Mouse (Mus musculus) mature B cell (primary cell): ENCODE measurements around the gene Kif23.

ENCODE experiments used
- in situ Hi-C: fragments of 300-500 bp; cut with MboI; formaldehyde crosslinking; loops from 2 replicates; pipeline ENCODE4 v1.14.3; 2019

The Kif23 gene

DNA sequence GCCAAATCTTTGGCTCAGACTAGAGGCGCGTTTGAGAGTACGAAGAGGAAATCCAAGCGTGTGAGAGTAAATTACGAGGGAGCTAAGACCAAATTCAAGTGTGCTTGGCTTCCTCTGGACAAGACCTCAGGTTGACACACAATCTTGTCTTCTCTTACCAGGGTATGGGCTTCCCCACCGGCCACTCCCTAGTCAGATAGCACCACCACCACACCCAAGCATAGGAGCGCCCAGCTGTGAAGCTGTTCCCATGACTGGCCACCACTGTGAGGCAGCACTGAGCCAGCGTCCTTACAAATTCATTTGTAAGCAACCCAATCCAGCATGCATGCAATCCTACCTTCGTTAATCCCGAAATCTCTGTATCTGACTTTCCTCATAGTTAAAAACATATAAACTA, 39.7 kb downstream of the Kif23 start:
- in situ Hi-C loops, result no loop called here

DNA sequence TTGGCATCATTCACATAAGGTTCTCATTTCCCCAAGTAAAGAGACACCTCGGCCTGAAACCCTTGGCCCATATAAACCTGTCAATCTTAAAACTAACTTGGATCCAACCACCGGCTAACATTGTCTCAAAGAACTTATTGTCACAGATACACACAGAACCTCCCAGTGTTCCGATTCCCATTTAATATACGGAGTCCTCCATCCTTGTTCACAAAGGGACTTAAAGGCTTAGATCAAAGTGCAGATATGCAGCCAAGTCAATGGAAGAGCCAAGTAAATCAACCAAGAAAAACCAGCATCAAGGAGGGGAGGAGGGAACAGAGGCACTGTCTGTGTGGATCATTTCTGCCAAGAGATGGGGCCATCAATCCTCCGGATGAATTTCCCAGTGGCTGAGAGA, 41.0 kb downstream of the Kif23 start:
- in situ Hi-C loops, result no loop called here

DNA sequence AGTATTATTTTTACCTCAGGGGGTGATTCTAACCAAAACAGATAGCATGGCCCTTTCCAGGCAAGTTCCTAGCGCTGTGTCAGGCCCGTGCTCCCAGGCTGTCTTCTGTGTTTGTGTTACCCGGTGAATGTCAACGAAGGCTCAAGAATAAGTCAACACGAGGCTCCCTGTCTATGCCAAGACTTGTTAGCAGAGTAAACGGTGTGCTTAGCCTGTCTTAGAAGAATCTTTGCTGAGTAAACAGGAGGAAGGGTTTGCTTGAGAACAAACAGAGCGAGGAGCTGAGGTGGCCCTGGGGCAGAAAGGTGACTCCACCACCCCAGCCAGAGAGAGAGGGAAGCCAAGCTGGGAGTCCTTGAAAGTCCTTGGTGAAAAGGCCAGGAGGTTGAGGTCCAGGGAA, 42.4 kb downstream of the Kif23 start:
- in situ Hi-C loops, result no loop called here

DNA sequence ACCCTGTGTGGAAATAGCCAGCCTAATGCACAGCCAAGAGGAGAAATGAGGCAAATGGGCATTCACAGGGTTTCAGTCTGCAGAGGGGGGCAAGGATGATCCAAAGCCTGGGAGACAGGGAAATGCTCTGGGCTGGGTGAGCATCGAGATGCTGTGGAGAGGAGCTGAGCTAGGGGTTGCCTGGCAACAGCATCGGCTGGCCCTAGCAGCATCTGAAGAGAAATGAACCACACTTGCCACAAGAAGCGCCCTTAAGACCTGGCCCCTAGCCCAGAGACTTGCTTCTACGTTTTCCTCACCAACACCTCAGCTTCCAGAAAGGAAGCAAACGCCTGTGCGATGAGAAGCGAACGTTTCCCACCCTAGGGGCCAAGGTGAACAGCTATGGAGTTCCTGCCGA, 44.1 kb downstream of the Kif23 start:
- in situ Hi-C loops, result no loop called here

DNA sequence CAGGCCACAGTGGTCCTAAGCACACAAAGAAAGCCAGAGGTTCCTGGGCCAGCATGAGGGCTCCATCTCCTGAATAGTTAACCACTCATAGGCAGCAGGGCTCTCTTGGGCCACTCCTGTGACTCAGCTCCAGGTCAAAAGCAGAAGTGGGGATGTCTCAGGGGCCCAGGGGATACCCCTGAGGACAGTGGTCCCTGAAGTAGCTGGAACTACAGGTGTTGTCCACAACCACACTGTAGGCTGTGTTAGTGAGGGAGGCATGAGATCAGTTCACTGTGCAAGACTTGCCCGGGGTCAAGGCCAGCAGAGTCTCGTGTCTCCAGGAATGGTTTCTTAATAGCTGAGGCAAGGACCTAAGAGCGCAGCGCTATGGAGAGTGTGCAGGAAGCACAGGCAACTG, 45.0 kb downstream of the Kif23 start:
- in situ Hi-C loops, result no loop called here

DNA sequence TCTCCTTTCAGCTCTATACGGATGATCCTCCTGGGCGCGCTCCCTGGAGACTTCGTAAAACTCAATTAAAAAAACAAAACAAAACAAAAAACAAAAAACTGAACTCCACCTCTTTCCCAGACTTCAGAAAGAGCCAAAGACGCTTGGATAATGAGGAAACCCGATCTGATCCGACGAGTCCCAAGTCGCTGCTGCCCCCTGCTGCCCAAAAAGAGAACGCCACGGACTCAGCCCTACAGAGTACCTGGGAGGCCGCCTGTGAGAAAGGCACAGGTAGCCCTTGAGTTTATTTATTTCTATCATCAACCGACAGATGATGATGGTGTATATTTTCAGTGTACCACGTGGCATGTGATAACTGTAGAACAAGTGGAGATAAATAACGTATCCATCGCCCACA, 46.8 kb downstream of the Kif23 start:
- in situ Hi-C loops, result no loop called here

DNA sequence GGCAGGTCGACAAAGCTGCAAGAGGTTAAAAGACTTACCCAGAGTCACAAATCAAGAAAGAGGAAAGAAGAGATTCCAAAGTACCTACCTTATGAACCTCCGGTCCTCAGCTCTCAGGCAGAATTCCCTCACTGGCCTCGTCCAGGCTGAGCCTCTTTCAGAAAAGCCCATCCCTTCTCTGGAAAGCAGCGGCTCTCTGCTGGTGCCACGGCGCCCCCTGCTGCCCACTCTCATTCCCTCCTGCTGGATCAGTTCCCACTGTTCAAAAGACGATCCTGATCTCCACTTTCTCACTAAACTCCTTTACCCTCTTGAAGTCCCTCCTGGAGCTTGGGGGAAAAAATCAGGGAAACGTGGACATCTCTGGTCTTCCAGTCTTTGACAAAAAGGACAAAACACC, 48.2 kb downstream of the Kif23 start:
- in situ Hi-C loops, result no loop called here

DNA sequence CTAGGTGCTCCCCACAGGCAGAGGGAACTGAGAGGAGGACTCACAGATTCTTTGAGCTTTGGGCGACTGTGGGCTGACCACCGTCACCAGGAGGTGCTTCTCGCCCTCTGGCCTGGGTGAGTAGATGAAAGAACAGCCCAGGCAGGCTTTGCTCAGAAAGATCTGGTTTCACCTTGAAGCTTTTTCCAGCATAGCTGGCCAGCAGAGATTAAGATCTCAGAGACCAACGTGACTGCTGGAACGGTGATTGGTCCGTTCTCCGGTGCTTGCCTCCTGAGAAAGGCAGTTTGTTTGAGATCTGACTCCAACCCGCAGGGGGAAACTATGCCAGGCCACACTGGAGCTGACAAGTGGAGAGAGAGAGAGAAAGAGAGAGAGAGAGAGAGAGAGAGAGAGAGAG, 51.6 kb downstream of the Kif23 start:
- in situ Hi-C loops, result no loop called here

DNA sequence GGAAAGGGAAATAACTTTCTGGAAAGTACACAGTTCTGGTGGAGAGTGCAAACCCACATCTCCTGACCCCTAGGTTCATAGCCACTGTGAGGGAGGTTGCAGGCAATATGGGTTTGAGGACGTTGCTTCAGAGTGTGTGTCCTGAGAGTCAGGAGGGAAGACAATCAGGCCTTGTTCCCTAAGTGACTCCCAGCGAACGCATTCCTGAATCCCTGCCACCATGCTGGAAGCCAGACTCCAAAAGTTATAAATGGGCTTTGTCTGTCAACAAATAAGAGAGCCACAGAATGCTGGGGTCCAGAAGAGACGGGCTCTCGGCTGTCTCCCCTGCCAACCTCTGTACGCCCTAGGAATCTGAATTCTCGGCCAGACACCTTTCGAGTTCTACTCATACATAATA, 56.7 kb downstream of the Kif23 start:
- in situ Hi-C loops, result no loop called here

DNA sequence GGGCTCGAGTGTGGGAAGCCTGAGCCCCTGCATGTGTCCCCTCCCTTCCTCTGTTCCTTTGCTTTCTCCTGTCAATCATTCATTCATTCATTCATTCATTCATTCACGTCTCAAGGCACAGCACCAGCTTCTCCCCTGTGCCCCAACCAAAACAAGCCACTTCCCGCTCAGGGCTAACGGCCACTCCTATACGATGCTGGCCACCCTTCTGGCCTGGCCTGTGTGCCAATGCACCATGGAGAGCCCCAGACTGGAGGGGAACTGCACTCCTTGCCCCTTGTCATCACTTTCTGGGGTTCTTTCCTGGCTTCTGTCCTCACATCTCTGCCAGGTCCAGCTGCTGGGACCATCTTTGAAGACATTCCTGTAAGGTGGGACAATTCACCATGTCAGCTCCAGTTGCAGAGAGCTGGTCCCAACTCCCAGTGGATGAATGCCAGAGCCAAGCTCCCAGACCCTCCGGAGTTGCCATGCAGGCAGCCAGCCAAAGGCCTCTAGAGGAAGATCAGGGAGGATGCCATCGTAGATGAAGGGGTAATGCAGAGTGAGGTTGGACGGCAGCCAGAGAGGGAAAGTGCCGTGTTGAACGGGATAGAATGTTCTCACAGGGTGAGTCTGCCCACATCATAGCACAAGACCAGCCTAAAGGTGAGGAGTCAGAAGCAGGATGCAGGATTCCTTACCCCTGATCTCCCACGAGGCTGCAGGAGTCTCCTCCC, 58.8 kb downstream of the Kif23 start:
- in situ Hi-C loops, result no loop called here

DNA sequence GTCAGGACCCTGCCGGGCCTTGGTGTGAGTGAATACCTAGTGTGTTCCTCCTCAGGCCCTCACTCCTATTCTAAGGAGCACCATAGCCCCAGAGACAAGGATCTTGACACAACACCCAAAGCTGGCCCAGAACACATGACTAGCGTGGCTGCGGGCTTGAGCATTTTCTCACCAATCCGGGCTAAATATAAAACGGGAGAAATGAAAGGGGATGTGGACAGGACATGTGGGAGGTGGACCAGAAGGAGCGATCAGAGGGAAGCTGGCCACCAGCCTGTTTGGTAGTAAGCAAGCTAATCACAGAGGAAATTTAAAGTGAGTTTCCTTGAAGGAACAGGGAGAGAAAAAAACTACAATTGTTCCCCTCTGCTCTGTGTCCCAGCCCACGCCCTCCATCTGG, 60.6 kb downstream of the Kif23 start:
- in situ Hi-C loops, result no loop called here

DNA sequence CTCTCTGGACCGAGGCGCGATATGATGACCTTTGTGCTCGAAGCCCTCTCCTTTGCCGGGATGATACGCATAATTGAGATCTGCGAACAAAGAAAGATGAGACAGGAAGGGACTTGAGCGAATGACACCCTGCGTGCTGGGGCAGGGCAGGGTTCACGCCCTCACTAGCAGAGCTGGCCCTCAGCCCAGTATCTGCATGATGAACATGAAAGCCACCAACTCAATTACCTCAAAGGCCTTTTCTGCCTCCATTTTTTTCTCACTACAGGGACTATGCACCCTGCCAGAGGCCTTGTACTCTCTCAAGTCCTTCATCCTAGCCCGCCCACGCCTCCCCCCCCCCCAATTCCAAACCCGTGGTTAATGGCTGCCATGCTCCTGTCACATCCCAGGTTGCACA, 61.6 kb downstream of the Kif23 start:
- in situ Hi-C loops, result no loop called here

DNA sequence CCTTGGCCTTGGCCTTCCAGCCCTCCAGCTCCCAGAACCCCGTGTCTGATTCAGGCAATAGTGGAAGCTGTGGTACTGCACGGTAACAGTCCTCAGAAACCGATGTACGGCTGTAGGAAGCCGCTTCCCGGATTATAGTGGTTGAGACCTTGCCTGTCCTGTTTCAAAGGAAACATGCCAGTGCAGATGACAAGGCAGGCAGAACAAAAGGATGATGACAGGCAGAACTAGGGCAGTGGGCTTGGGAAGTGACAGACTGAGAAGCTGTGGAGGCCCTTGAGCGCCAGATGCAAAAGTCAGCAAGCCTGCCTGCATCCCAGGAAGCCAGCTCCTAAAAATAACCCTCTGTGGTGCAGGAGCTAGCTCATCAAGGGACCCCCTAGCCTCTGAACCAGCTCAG, 62.2 kb downstream of the Kif23 start:
- in situ Hi-C loops, result no loop called here

DNA sequence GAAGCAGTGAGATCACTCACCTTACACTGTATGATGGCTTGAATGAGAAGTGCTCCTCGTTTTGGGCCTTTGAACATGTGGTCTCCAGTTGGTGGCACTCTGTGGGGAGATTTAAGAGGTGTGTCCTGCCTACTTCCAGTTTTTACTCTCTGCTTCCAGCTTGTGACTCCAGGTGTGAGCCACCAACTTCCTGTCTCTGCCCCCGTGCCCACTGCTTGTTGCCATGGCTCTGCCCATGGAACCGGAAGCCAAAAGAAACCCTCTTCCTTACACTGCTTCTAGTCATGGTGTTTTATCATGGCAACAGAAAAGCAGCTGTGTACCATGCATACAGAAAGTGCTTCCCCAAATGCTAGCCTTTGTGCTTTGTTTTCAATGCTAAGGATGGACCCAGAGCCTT, 64.4 kb downstream of the Kif23 start:
- in situ Hi-C loops, result no loop called here

DNA sequence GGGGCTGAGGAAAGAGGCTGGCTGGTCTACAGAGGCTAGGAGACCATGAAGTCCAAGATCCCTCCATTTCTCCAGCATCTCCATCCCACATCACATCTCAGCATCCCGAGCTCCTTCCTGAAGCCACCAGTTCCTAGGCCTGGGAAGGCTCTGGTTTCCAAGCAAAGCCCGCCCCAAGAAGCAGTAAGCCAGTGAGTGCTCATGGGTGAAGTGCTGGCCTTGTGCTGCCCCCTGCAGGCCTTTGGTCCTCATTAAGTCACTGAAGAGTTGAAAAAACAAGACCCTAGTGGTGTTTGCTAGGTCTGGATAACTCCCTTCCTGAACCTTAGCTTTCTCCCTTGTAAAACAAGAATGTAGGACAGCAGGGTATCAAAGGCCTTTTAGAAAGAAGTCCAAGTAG, 67.7 kb downstream of the Kif23 start:
- in situ Hi-C loops, result no loop called here

DNA sequence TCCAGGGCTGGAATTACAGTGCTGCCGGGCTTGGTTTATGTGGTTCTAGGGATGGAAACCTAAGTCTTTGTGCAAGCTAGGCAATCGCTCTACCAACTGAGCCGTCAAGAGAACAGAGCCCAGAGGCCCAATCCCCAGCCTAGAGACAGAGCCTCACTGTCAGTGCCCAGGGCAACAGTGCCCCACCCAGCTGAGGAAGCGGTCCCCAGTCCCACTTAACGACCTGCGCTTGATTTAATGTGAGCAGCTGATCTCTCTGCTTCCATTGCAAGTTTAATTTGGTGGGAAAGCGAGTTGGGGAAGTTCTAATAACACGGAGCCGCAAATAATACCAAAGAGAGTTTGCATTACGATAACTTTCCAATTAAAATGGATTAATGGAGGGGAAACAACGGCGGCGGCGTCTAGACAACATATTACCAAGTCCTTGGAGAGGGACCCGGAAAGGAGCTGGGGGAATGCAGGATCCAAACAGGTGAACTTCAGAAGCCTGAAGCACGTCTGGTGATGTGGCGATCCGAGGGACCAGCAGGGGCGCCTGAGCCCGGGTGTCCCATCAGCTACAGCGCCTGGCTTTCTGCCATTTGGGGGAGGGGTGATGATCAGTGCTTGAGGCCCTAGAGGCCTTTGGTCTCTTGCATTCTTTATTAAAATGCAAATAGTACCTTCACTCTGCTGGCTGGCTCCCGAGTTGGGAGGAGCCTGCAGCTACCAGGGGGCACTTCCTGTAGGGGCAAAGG, 69.0 kb downstream of the Kif23 start:
- in situ Hi-C loops, result no loop called here

DNA sequence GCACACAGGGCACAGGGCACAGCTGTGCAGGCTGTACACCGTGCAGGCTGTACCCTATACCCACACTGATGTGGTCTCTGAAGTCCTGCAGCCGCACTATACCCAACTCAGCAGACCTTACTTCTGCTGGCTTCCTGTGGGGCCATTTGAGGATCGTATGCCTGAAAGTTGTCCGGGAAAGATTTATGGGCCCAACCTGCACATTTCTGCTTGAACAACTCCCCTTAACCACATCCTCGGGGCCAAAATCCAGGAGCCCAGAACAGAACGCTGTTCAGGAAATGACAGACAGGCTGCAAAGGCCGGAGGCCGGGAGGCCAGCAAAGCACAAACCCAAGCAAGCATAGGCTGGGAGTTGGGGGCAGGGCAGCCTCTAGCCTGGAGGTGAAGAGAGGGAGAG, 73.2 kb downstream of the Kif23 start:
- in situ Hi-C loops, result no loop called here

DNA sequence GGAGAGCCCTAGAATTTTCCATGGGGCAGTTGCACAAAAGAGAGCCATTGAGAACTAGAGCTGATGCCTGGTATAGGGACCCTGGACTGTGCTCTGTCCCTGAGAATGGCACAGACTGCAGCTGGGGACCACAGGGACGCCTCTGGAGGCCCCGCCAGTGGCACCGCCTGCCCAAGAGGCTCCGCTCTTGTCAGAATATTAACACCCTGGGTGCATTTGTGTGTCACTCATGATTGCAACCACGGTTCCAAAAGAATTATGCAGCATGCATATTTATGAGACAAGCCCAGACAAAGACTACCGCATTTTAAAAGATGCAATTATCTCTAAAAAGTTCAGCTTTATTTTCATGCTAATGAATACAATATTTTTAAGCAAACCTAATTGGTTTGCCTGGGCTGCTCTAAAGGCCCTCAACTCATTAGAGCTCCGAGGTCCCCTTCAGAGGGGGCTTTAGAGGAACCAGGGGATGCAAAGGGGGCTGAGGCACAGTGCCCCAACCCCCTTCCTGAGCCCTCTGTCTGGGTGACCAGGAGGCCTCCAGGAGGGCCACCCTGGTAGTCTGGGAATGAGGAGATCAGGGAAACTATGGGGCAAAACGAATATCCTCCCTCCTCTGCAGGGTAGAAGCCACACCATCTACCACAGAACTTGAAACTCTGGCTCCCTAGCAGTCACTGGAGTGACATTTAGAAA, 74.2 kb downstream of the Kif23 start:
- in situ Hi-C loops, result no loop called here

DNA sequence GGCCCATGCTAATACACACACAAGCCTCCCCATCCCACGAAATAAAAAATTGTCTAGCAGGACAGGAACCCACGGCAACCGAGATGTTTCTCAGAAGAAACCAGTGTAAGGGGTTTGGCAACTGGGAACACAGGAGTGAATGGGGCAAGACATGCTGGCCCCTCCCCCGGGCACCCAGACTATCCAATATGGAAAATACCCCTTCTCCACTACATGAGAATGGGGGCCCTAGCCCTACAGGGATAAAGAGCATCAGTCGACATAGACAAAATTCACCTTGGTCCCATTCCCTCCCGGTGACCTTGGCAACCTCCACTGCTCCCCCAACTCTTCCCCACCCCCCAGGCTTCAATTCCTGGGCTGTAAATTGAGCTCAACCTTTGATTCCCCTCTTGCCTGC, 74.7 kb downstream of the Kif23 start:
- in situ Hi-C loops, result no loop called here

DNA sequence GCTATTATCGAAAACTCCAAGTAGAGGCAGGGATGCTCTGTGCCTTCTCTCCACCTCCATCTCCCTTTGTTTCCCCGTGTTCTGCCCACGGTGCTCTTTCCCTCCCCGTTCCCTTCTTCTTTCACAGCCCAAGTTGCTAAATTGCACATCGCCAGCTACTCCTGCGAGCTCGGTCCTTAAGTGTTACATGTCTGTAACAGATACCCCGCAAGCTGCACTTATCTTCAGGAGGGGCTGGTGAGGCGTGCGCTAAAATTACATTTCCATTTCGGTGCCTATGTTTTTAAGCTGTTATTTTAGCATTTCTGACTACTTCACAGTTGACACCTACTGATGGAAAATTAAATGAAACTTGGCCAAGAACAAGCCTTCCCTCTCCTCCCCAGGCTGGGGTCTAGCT, 78.9 kb downstream of the Kif23 start:
- in situ Hi-C loops, result no loop called here
